Mouse (Mus musculus) embryonic fibroblast, embryonic 13.5 days (primary cell): ENCODE results near the gene Nsun3. TPM values are rescaled to one million over a fixed set of nuclear protein-coding genes. Genes with fewer than 3 reads are reported as not detected.

Experiments used
- H3K27ac ChIP-seq: 2 replicates; pipeline ENCODE4 v1.5.1; 2012; ENCODE audit warnings: low read length, control low read depth, inconsistent platforms; ENCODE audit not compliant: insufficient read depth
- H3K4me1 ChIP-seq: 2 replicates; pipeline ENCODE4 v1.6.1; 2011; ENCODE audit warnings: low read length; ENCODE audit not compliant: control insufficient read depth, insufficient read depth
- H3K4me3 ChIP-seq: 2 replicates; pipeline ENCODE4 v1.5.1; 2011; ENCODE audit warnings: mild to moderate bottlenecking, control low read depth, low read length; ENCODE audit not compliant: insufficient read depth
- CTCF ChIP-seq: IDR thresholded peaks from 2 replicates; pipeline ENCODE4 v1.5.1; 2011; ENCODE audit warnings: mild to moderate bottlenecking, control low read depth, low read length, moderate library complexity, borderline replicate concordance; ENCODE audit not compliant: insufficient read depth
- POLR2A ChIP-seq: IDR thresholded peaks from 2 replicates; pipeline ENCODE4 v1.6.1; 2011; ENCODE audit warnings: low read depth, mild to moderate bottlenecking, control low read depth, low read length, moderate library complexity
- polyA plus RNA-seq: library from polyadenylated mRNA; stranded (reverse); fragments of >200 nt; gene quantifications from 2 replicates; pipeline ENCODE4 v1.2.4, GENCODE M21; 2011; ENCODE audit warnings: low read depth; ENCODE audit not compliant: missing spikeins, insufficient read length

Gene Nsun3
- polyA plus RNA-seq, 1 experiment, result 9.6 TPM

GRCm38 (mm10) chr16:62685494-62685893 lies 101.1 kb downstream of the Nsun3 start:
- TF ChIP-seq CTCF (no peak), POLR2A (no peak)
- no peak overlapping the region for H3K4me3 ChIP-seq
- no peaks in the 10 kb centered on the region for H3K4me1 ChIP-seq
- H3K27ac ChIP-seq, result no peak overlapping the region

Other genes with a start within 250 kb of the Nsun3 start
- not detected in 2 replicates for gene Stx19, start 27.9 kb upstream of the Nsun3 start, polyA plus RNA-seq
- 31.6 and 50.1 TPM in 2 replicates for gene Arl13b, start 60.2 kb upstream of the Nsun3 start, polyA plus RNA-seq
- gene Pros1, start 67.5 kb upstream of the Nsun3 start, polyA plus RNA-seq, result 103 and 119 TPM in 2 replicates